Mouse (Mus musculus): ENCODE data around the gene Rere. TPM values are rescaled to one million over a fixed set of nuclear protein-coding genes. Genes with fewer than 3 reads are reported as not detected.

Rere gene
- polyA plus RNA-seq, 2 experiments = 28.5 to 43.3 TPM

- WGBS = 4% methylated on average over 6 of the region's 6 CpGs
Measured at GRCm38 (mm10) chr4:150239951-150240368, 41.5 kb upstream of the Rere start.

GRCm38 (mm10) chr4:150240381-150240886, 41.0 kb upstream of the Rere start:
- peaks cover 63% of the 10 kb centered on the region for H3K36me3 ChIP-seq (ENCODE audit: control insufficient read depth, insufficient read depth, low read length)
- H3K4me1 ChIP-seq (ENCODE audit: control insufficient read depth, insufficient read depth, low read length) = peaks cover 29% of the 10 kb centered on the region
- peak overlapping the region; percentile 27 for H3K4me2 ChIP-seq (replicated peaks; ENCODE audit: low read depth, low read length, severe bottlenecking)
- 35% methylated on average over 1 of the region's 1 CpGs for WGBS
- no peaks in the 10 kb centered on the region for H3K9me3 ChIP-seq (ENCODE audit: control insufficient read depth, low read length)
- H3K27ac ChIP-seq (replicated peaks; ENCODE audit: low read depth, low read length) = no peak overlapping the region
- H3K4me3 ChIP-seq (replicated peaks; ENCODE audit: low read length) = no peak overlapping the region
- DNase-seq (ENCODE audit: low spot score) = no peak
- no peak for ATAC-seq (ENCODE audit: low FRiP score, low read depth)
- TF ChIP-seq POLR2A (IDR thresholded peaks at IDR 0.05; ENCODE audit: borderline replicate concordance, extremely low read depth, insufficient read depth, insufficient read length) = no peak
- no peaks in the 10 kb centered on the region for H3K27me3 ChIP-seq (ENCODE audit: control insufficient read depth, insufficient read depth, low read length)
- no peak overlapping the region for H3K9ac ChIP-seq (ENCODE audit: low read depth, low read length, severe bottlenecking)

More at GRCm38 (mm10) chr4:150239951-150240368, 41.5 kb upstream of the Rere start:
- Histone ChIP-seq H3K27me3 (ENCODE audit: control insufficient read depth, insufficient read depth, low read length) (no peaks in the 10 kb centered on the region), H3K4me3 (replicated peaks; ENCODE audit: low read length) (peak overlapping the region; percentile 80), H3K9ac (ENCODE audit: low read depth, low read length, severe bottlenecking) (no peak overlapping the region), H3K4me2 (replicated peaks; ENCODE audit: low read depth, low read length, severe bottlenecking) (peak overlapping the region; percentile 57), H3K9me3 (ENCODE audit: control insufficient read depth, low read length) (no peaks in the 10 kb centered on the region), H3K36me3 (ENCODE audit: control insufficient read depth, insufficient read depth, low read length) (peaks cover 60% of the 10 kb centered on the region), H3K4me1 (ENCODE audit: control insufficient read depth, insufficient read depth, low read length) (peaks cover 34% of the 10 kb centered on the region), H3K27ac (replicated peaks; ENCODE audit: low read depth, low read length) (no peak overlapping the region)
- TF ChIP-seq POLR2A (IDR thresholded peaks at IDR 0.05; ENCODE audit: borderline replicate concordance, extremely low read depth, insufficient read depth, insufficient read length) = no peak
- peak; percentile 96 for DNase-seq (ENCODE audit: low spot score)
- ATAC-seq (ENCODE audit: low FRiP score, low read depth) = no peak

- DNase-seq (ENCODE audit: low spot score) (no peak), ATAC-seq (ENCODE audit: low FRiP score, low read depth) (no peak)
- Histone ChIP-seq H3K9ac (ENCODE audit: low read depth, low read length, severe bottlenecking) (no peak overlapping the region), H3K27ac (replicated peaks; ENCODE audit: low read depth, low read length) (no peak overlapping the region), H3K4me2 (replicated peaks; ENCODE audit: low read depth, low read length, severe bottlenecking) (0 out of 2 replicates have a peak overlapping the region, but pooled peaks have one; percentile 13), H3K36me3 (ENCODE audit: control insufficient read depth, insufficient read depth, low read length) (peaks cover 76% of the 10 kb centered on the region), H3K9me3 (ENCODE audit: control insufficient read depth, low read length) (no peaks in the 10 kb centered on the region), H3K4me3 (replicated peaks; ENCODE audit: low read length) (no peak overlapping the region), H3K4me1 (ENCODE audit: control insufficient read depth, insufficient read depth, low read length) (peaks cover 26% of the 10 kb centered on the region), H3K27me3 (ENCODE audit: control insufficient read depth, insufficient read depth, low read length) (no peaks in the 10 kb centered on the region)
- 60% methylated on average over 4 of the region's 4 CpGs for WGBS
- no peak for TF ChIP-seq POLR2A (IDR thresholded peaks at IDR 0.05; ENCODE audit: borderline replicate concordance, extremely low read depth, insufficient read depth, insufficient read length)
Measured at GRCm38 (mm10) chr4:150241708-150242107, 39.7 kb upstream of the Rere start.

GRCm38 (mm10) chr4:150242745-150243144, 38.7 kb upstream of the Rere start:
- H3K27ac ChIP-seq (replicated peaks; ENCODE audit: low read depth, low read length) = no peak overlapping the region
- H3K4me2 ChIP-seq (replicated peaks; ENCODE audit: low read depth, low read length, severe bottlenecking) = no peak overlapping the region
- no peak for DNase-seq (ENCODE audit: low spot score)
- no peak overlapping the region for H3K4me3 ChIP-seq (replicated peaks; ENCODE audit: low read length)
- 80% methylated on average over 5 of the region's 5 CpGs for WGBS
- H3K4me1 ChIP-seq (ENCODE audit: control insufficient read depth, insufficient read depth, low read length) = peaks cover 26% of the 10 kb centered on the region
- H3K27me3 ChIP-seq (ENCODE audit: control insufficient read depth, insufficient read depth, low read length) = no peaks in the 10 kb centered on the region
- no peak for ATAC-seq (ENCODE audit: low FRiP score, low read depth)
- peaks cover 86% of the 10 kb centered on the region for H3K36me3 ChIP-seq (ENCODE audit: control insufficient read depth, insufficient read depth, low read length)
- no peak overlapping the region for H3K9ac ChIP-seq (ENCODE audit: low read depth, low read length, severe bottlenecking)
- TF ChIP-seq POLR2A (IDR thresholded peaks at IDR 0.05; ENCODE audit: borderline replicate concordance, extremely low read depth, insufficient read depth, insufficient read length) = no peak
- H3K9me3 ChIP-seq (ENCODE audit: control insufficient read depth, low read length) = no peaks in the 10 kb centered on the region

GRCm38 (mm10) chr4:150245876-150246275, 35.6 kb upstream of the Rere start:
- no peak overlapping the region for H3K9ac ChIP-seq (ENCODE audit: low read depth, low read length, severe bottlenecking)
- H3K9me3 ChIP-seq (ENCODE audit: control insufficient read depth, low read length) = no peaks in the 10 kb centered on the region
- DNase-seq (ENCODE audit: low spot score) = no peak
- H3K36me3 ChIP-seq (ENCODE audit: control insufficient read depth, insufficient read depth, low read length) = peaks cover 90% of the 10 kb centered on the region
- H3K4me1 ChIP-seq (ENCODE audit: control insufficient read depth, insufficient read depth, low read length) = peaks cover 6% of the 10 kb centered on the region; the same call in 1 of the 2 replicates
- no peaks in the 10 kb centered on the region for H3K27me3 ChIP-seq (ENCODE audit: control insufficient read depth, insufficient read depth, low read length)
- 75% methylated on average over 2 of the region's 2 CpGs for WGBS
- no peak overlapping the region for H3K27ac ChIP-seq (replicated peaks; ENCODE audit: low read depth, low read length)
- ATAC-seq (ENCODE audit: low FRiP score, low read depth) = no peak
- no peak for TF ChIP-seq POLR2A (IDR thresholded peaks at IDR 0.05; ENCODE audit: borderline replicate concordance, extremely low read depth, insufficient read depth, insufficient read length)
- no peak overlapping the region for H3K4me3 ChIP-seq (replicated peaks; ENCODE audit: low read length)
- H3K4me2 ChIP-seq (replicated peaks; ENCODE audit: low read depth, low read length, severe bottlenecking) = no peak overlapping the region
